Mouse (Mus musculus) midbrain, postnatal 0 days (tissue): ENCODE data around the gene Fxyd4. TPM values are rescaled to one million over a fixed set of nuclear protein-coding genes. Genes with fewer than 3 reads are reported as not detected.

Experiments used
- ATAC-seq: fragments of 200-750 bp; cut with Nextera tagmentation; 2 replicates; pipeline ENCODE4 v1.8.0; 2017; ENCODE audit warnings: moderate number of reproducible peaks, mild to moderate bottlenecking, moderate TSS enrichment, moderate library complexity; ENCODE audit not compliant: low FRiP score
- DNase-seq: peaks from one replicate; pipeline ENCODE4 v3.0.0-alpha.2; 2015; ENCODE audit warnings: low spot score
- H3K27ac ChIP-seq: fragments of 300-500 bp; sonication (generic); 2 replicates; pipeline ENCODE4 v1.5.1; 2014; ENCODE audit warnings: low read depth, mild to moderate bottlenecking, low read length, mixed read lengths
- H3K27me3 ChIP-seq: fragments of 300-500 bp; sonication (generic); 2 replicates; pipeline ENCODE4 v1.6.1; 2014; ENCODE audit warnings: low read length, control low read depth, mixed read lengths; ENCODE audit not compliant: insufficient read depth
- H3K36me3 ChIP-seq: fragments of 300-500 bp; sonication (generic); 2 replicates; pipeline ENCODE4 v1.6.1; 2014; ENCODE audit warnings: low read length, control low read depth, mixed read lengths; ENCODE audit not compliant: insufficient read depth
- H3K4me1 ChIP-seq: fragments of 300-500 bp; sonication (generic); 2 replicates; pipeline ENCODE4 v1.6.1; 2014; ENCODE audit warnings: mild to moderate bottlenecking, control low read depth, antibody characterized with exemption, low read length, mixed read lengths; ENCODE audit not compliant: insufficient read depth
- H3K4me2 ChIP-seq: fragments of 300-500 bp; sonication (generic); 2 replicates; pipeline ENCODE4 v1.6.1; 2014; ENCODE audit warnings: low read depth, mild to moderate bottlenecking, low read length, mixed read lengths; ENCODE audit not compliant: poor library complexity, severe bottlenecking
- H3K4me3 ChIP-seq: fragments of 300-500 bp; sonication (generic); 2 replicates; pipeline ENCODE4 v1.5.1; 2014; ENCODE audit warnings: low read depth, mild to moderate bottlenecking, low read length, moderate library complexity
- H3K9ac ChIP-seq: fragments of 300-500 bp; sonication (generic); replicated peaks from 2 replicates; pipeline ENCODE4 v1.6.1; 2014; ENCODE audit warnings: mild to moderate bottlenecking, low read length, moderate library complexity, mixed read lengths; ENCODE audit not compliant: poor library complexity, severe bottlenecking
- H3K9me3 ChIP-seq: fragments of 300-500 bp; sonication (generic); 2 replicates; pipeline ENCODE4 v1.6.1; 2016; ENCODE audit warnings: low read length, control low read depth
- CTCF ChIP-seq: IDR thresholded peaks from 2 replicates; pipeline ENCODE4 v1.5.1; 2016; ENCODE audit warnings: antibody characterized with exemption, mild to moderate bottlenecking
- WGBS: fragments of 180-500 bp; shearing (Covaris S2); extraction: QIAGEN DNeasy Blood & Tissue Kit; methylation state at CpG from one replicate; pipeline ENCODE4 v1.1.7; 2014; 5-methylcytosine and 5-hydroxymethylcytosine counted together
- polyA plus RNA-seq: library from polyadenylated mRNA; unstranded; fragments of >200 nt; fragmentation: Nextera tagmentation; extraction: Ambion mirVana; gene quantifications from 2 replicates; pipeline ENCODE4 v1.2.1, GENCODE M21; 2015
- total RNA-seq: library from RNA; depleted of rRNA; stranded (reverse); fragments of >200 nt; gene quantifications from 2 replicates; pipeline ENCODE4 v1.2.3, GENCODE M21; 2014

Gene Fxyd4
- total and polyA plus RNA-seq, 2 experiments from 2014 or later, result 0.96 TPM; not detected in 1

- H3K9ac ChIP-seq, result no peak overlapping the region
- H3K9me3 ChIP-seq, result no peaks in the 10 kb centered on the region
- ATAC-seq (no peak), DNase-seq (no peak)
- no peak overlapping the region for H3K4me2 ChIP-seq
- 93% methylated on average over 3 of the region's 3 CpGs for WGBS
- no peaks in the 10 kb centered on the region for H3K27me3 ChIP-seq
- H3K4me3 ChIP-seq, result no peak overlapping the region
- TF ChIP-seq CTCF, result no peak
- no peak overlapping the region for H3K27ac ChIP-seq
- H3K4me1 ChIP-seq, result 0 out of 2 replicates have a peak, but pooled peaks cover 4% of the 10 kb centered on the region
- no peaks in the 10 kb centered on the region for H3K36me3 ChIP-seq
Measured at GRCm38 (mm10) chr6:117922041-117922440, 15.5 kb downstream of the Fxyd4 start.

DNA sequence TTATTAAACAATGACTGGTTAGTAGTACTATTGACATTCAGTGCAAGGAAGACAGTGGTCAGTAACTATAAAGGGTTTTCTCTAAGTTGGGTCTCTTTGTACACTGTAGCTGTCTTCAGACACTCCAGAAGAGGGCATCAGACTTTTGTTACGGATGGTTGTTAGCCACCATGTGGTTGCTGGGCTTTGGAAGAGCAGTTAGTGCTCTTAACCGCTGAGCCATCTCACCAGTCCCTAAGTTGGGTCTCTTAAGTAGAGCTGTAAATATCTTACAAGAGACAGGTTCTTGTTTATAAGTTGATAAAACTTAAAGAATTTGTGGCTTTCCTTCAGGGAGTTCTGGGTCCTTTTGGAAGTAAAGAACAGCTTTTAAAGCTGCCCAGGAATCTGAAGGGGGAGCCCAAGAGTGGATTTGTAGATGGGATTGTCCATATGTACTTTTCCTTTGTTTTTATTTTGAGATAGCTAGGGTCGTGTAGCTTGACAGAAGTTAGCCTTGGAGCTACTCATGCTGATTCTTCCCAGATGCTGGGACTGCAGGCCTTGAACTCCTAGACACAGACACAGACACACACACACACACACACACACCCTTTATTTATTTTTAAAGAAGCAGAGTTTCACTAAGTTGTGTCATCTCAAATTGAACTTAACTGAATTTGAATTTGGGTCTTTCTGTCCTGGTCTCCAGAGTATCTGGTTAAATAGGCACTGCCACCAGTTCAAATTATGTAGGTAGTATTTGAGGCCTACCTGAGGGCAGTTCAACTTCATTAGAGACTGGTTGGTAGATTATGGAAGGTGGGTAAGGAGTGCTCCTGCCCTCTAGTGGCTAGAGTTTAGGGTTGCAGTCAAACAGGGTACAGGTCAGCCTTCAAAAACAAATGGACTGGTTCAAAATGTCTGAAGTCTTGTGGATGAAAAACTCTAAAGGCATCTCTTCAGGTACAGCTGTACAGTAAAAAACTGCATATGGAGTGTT, 16.5 kb downstream of the Fxyd4 start:
- Histone ChIP-seq H3K9me3 (no peaks in the 10 kb centered on the region), H3K4me3 (no peak overlapping the region), H3K4me1 (peaks cover 6% of the 10 kb centered on the region; the same call in 1 of the 2 replicates), H3K4me2 (no peak overlapping the region), H3K27me3 (no peaks in the 10 kb centered on the region), H3K36me3 (no peaks in the 10 kb centered on the region), H3K9ac (no peak overlapping the region), H3K27ac (no peak overlapping the region)
- 68% methylated on average over 3 of the region's 3 CpGs for WGBS
- ATAC-seq (no peak), DNase-seq (peak; percentile 38)
- peak; percentile 86 for TF ChIP-seq CTCF

- no peak for DNase-seq
- H3K36me3 ChIP-seq, result no peaks in the 10 kb centered on the region
- TF ChIP-seq CTCF, result no peak
- 0 out of 2 replicates have a peak overlapping the region, but pooled peaks have one; percentile 24 for H3K9ac ChIP-seq
- ATAC-seq, result no peak
- 0 out of 2 replicates have a peak overlapping the region, but pooled peaks have one; percentile 67 for H3K27ac ChIP-seq
- peak overlapping the region; percentile 56 for H3K4me3 ChIP-seq
- 31% methylated on average over 5 of the region's 5 CpGs for WGBS
- H3K4me2 ChIP-seq, result peak overlapping the region; percentile 94
- H3K9me3 ChIP-seq, result no peaks in the 10 kb centered on the region
- H3K4me1 ChIP-seq, result peaks cover 6% of the 10 kb centered on the region; the same call in 1 of the 2 replicates
- no peaks in the 10 kb centered on the region for H3K27me3 ChIP-seq
Measured at GRCm38 (mm10) chr6:117918043-117918442, 19.4 kb downstream of the Fxyd4 start.

GRCm38 (mm10) chr6:117917576-117917975, 19.9 kb downstream of the Fxyd4 start:
- no peak for TF ChIP-seq CTCF
- H3K4me2 ChIP-seq, result peak overlapping the region; percentile 94
- H3K36me3 ChIP-seq, result no peaks in the 10 kb centered on the region
- peak overlapping the region; percentile 67 for H3K27ac ChIP-seq
- H3K9me3 ChIP-seq, result no peaks in the 10 kb centered on the region
- peaks cover 6% of the 10 kb centered on the region; the same call in 1 of the 2 replicates for H3K4me1 ChIP-seq
- H3K9ac ChIP-seq, result peak overlapping the region; percentile 63; the same call in 1 of the 2 replicates
- peak overlapping the region; percentile 56 for H3K4me3 ChIP-seq
- ATAC-seq (peak; percentile 57; the same call in 1 of the 2 replicates), DNase-seq (peak; percentile 50)
- 6% methylated on average over 21 of the region's 21 CpGs for WGBS
- no peaks in the 10 kb centered on the region for H3K27me3 ChIP-seq

- Histone ChIP-seq H3K36me3 (no peaks in the 10 kb centered on the region), H3K4me3 (peak overlapping the region; percentile 56), H3K9me3 (no peaks in the 10 kb centered on the region), H3K9ac (peak overlapping the region; percentile 63), H3K4me1 (peaks cover 6% of the 10 kb centered on the region; the same call in 1 of the 2 replicates), H3K27me3 (no peaks in the 10 kb centered on the region), H3K4me2 (peak overlapping the region; percentile 94), H3K27ac (peak overlapping the region; percentile 67)
- peak; percentile 57 for DNase-seq
- peak; percentile 79 for ATAC-seq
- no peak for TF ChIP-seq CTCF
- WGBS, result under 1% methylated on average over 58 of the region's 62 CpGs
Measured at GRCm38 (mm10) chr6:117916737-117917426, 20.6 kb downstream of the Fxyd4 start.
